Mouse (Mus musculus) small intestine, adult 2 months (tissue): ENCODE measurements around the gene Armc7.

Source experiments
- CTCF ChIP-seq: fragments of 200-500 bp; IDR thresholded peaks from 2 replicates; pipeline ENCODE4 v1.5.1; 2012; ENCODE audit warnings: low read depth, mild to moderate bottlenecking, control low read depth, inconsistent platforms, low read length, moderate library complexity, mixed read lengths; ENCODE audit not compliant: insufficient replicate concordance, insufficient read length; ENCODE audit errors: extremely low read depth
- POLR2A ChIP-seq: fragments of 200-500 bp; IDR thresholded peaks from 2 replicates; pipeline ENCODE4 v1.6.1; 2012; ENCODE audit warnings: low read depth, mild to moderate bottlenecking, control low read depth, inconsistent platforms, low read length, moderate library complexity

- no peak for TF ChIP-seq CTCF
- TF ChIP-seq POLR2A, result no peak
Observed at GRCm38 (mm10) chr11:115472183-115472582, 3.3 kb upstream of the Armc7 start.
